Mouse (Mus musculus): Measurements from ENCODE around the gene Msrb2.
A peak's percentile ranks its signal among the peaks of the same experiment; 100 is the strongest.

DNA sequence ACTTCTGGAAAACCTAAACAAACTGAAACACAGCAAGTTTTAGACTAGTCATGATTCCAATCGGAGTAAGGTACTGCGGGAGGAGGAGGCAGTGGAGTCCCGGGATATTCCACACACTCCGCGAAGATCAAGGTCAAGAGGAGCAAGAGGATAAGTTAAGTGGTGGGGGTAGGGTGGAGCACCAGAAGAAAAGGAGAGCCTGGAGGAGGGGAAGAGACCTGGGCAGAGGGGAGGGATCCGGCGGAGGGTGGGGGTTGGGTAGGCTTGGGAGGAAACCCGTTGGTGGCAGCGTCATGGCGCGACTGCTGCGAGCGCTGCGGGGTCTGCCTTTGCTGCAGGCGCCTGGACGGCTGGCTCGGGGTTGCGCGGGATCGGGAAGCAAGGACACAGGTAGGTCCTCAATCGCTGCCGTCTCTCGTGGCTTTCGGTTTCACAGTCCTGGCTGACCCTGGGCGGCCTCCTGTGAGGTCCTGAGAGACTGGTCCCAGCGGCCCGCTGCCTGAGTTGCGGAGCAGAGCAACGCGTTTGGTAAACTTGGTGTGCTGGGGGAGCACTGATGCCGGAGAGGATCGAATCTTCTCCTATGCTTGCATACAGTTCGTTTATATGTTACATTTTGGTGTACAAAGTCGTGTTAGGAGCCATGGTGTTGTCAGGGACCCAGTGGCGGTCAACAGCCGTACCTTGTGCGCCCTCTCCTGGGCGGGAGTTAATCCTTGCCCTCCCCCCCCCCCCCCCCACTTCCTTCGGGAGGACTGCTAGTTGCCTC, at the start of gene Msrb2:
- peak; percentile 79 for TF ChIP-seq CTCF (IDR thresholded peaks at IDR 0.05; ENCODE audit: low read depth)
- TF ChIP-seq EP300 (optimal IDR thresholded peaks at IDR 0.05) = no peak
